Mouse (Mus musculus) limb, embryonic 14.5 days (tissue): ENCODE data around the gene Src. TPM values are rescaled to one million over a fixed set of nuclear protein-coding genes. Genes with fewer than 3 reads are reported as not detected.

ENCODE experiments used
- ATAC-seq: fragments of 200-750 bp; cut with Nextera tagmentation; 2 replicates; pipeline ENCODE4 v1.8.0; 2017; ENCODE audit warnings: low read depth, moderate number of reproducible peaks, moderate TSS enrichment; ENCODE audit not compliant: low FRiP score
- DNase-seq: peaks from one replicate; pipeline ENCODE4 v3.0.0-alpha.2; 2015; ENCODE audit warnings: low spot score
- H3K27ac ChIP-seq: fragments of 300-500 bp; sonication (generic); replicated peaks from 2 replicates; pipeline ENCODE4 v1.5.1; 2014; ENCODE audit warnings: low read depth, mild to moderate bottlenecking, low read length, moderate library complexity, mixed read lengths
- H3K27me3 ChIP-seq: fragments of 300-500 bp; sonication (generic); 2 replicates; pipeline ENCODE4 v1.6.1; 2014; ENCODE audit warnings: low read length, mixed read lengths; ENCODE audit not compliant: control insufficient read depth, insufficient read depth
- H3K36me3 ChIP-seq: fragments of 300-500 bp; sonication (generic); 2 replicates; pipeline ENCODE4 v1.6.1; 2014; ENCODE audit warnings: mild to moderate bottlenecking, low read length, moderate library complexity, mixed read lengths; ENCODE audit not compliant: control insufficient read depth, insufficient read depth
- H3K4me1 ChIP-seq: fragments of 300-500 bp; sonication (generic); 2 replicates; pipeline ENCODE4 v1.6.1; 2014; ENCODE audit warnings: antibody characterized with exemption, low read length, mixed read lengths; ENCODE audit not compliant: control insufficient read depth, insufficient read depth
- H3K4me2 ChIP-seq: fragments of 300-500 bp; sonication (generic); replicated peaks from 2 replicates; pipeline ENCODE4 v1.6.1; 2014; ENCODE audit warnings: low read depth, mild to moderate bottlenecking, low read length, moderate library complexity; ENCODE audit not compliant: severe bottlenecking
- H3K4me3 ChIP-seq: fragments of 300-500 bp; sonication (generic); replicated peaks from 2 replicates; pipeline ENCODE4 v1.5.1; 2014; ENCODE audit warnings: low read length
- H3K9ac ChIP-seq: fragments of 300-500 bp; sonication (generic); 2 replicates; pipeline ENCODE4 v1.6.1; 2014; ENCODE audit warnings: mild to moderate bottlenecking, low read depth, low read length, moderate library complexity; ENCODE audit not compliant: severe bottlenecking
- H3K9me3 ChIP-seq: fragments of 300-500 bp; sonication (generic); 2 replicates; pipeline ENCODE4 v1.6.1; 2016; ENCODE audit warnings: low read length; ENCODE audit not compliant: control insufficient read depth
- POLR2A ChIP-seq: fragments of 200-500 bp; IDR thresholded peaks from 2 replicates; pipeline ENCODE4 v1.8.0; 2012; ENCODE audit warnings: inconsistent platforms, mild to moderate bottlenecking, moderate library complexity, borderline replicate concordance; ENCODE audit not compliant: insufficient read depth, insufficient read length; ENCODE audit errors: extremely low read depth
- WGBS: fragments of 180-500 bp; shearing (Covaris S2); extraction: QIAGEN DNeasy Blood & Tissue Kit; methylation state at CpG from one replicate; pipeline ENCODE4 v1.1.7; 2014; 5-methylcytosine and 5-hydroxymethylcytosine counted together
- polyA plus RNA-seq, 2 experiments: library from polyadenylated mRNA; depleted of rRNA in 1 of 2; stranded (reverse) in 1 of 2; unstranded in 1 of 2; fragments of >200 nt; fragmentation: Nextera tagmentation in 1 of 2; extraction: Ambion mirVana in 1 of 2; gene quantifications; 2 replicates each; pipeline versions ENCODE4 v1.2.1 to v1.2.3; 2012 to 2014

The Src gene
- polyA plus RNA-seq, 2 experiments: 15.9 to 43.6 TPM

GRCm38 (mm10) chr2:157486981-157487656 is 68.9 kb downstream of the Src start:
- ATAC-seq (no peak), DNase-seq (no peak)
- no peak overlapping the region for H3K9ac ChIP-seq
- H3K36me3 ChIP-seq: no peaks in the 10 kb centered on the region
- H3K9me3 ChIP-seq: no peaks in the 10 kb centered on the region
- H3K27me3 ChIP-seq: no peaks in the 10 kb centered on the region
- no peak overlapping the region for H3K4me3 ChIP-seq
- WGBS: 40% methylated on average over 7 of the region's 7 CpGs
- no peak for TF ChIP-seq POLR2A
- peaks cover 8% of the 10 kb centered on the region; the same call in 1 of the 2 replicates for H3K4me1 ChIP-seq
- no peak overlapping the region for H3K27ac ChIP-seq
- H3K4me2 ChIP-seq: no peak overlapping the region

- H3K9me3 ChIP-seq: no peaks in the 10 kb centered on the region
- 45% methylated on average over 12 of the region's 12 CpGs for WGBS
These were observed 69.5 kb downstream of the Src start for GRCm38 (mm10) chr2:157487733-157488175.

GRCm38 (mm10) chr2:157493240-157493639 is 75.0 kb downstream of the Src start:
- no peak for DNase-seq
- no peak overlapping the region for H3K27ac ChIP-seq
- no peak overlapping the region for H3K4me3 ChIP-seq
- H3K4me1 ChIP-seq: no peaks in the 10 kb centered on the region
- no peak for TF ChIP-seq POLR2A
- H3K27me3 ChIP-seq: no peaks in the 10 kb centered on the region
- no peak overlapping the region for H3K4me2 ChIP-seq
- no peak for ATAC-seq
- no peaks in the 10 kb centered on the region for H3K36me3 ChIP-seq
- H3K9me3 ChIP-seq: no peaks in the 10 kb centered on the region
- H3K9ac ChIP-seq: no peak overlapping the region
- 90% methylated on average over 3 of the region's 3 CpGs for WGBS

More at GRCm38 (mm10) chr2:157487733-157488175, 69.5 kb downstream of the Src start:
- DNase-seq (no peak), ATAC-seq (0 out of 2 replicates have a peak, but pooled peaks have one; percentile 14)
- H3K4me1 ChIP-seq: peaks cover 5% of the 10 kb centered on the region; the same call in 1 of the 2 replicates
- no peaks in the 10 kb centered on the region for H3K27me3 ChIP-seq
- no peaks in the 10 kb centered on the region for H3K36me3 ChIP-seq
- H3K27ac ChIP-seq: no peak overlapping the region
- no peak for TF ChIP-seq POLR2A
- no peak overlapping the region for H3K4me3 ChIP-seq
- no peak overlapping the region for H3K4me2 ChIP-seq
- H3K9ac ChIP-seq: no peak overlapping the region

GRCm38 (mm10) chr2:157498529-157498928 is 80.3 kb downstream of the Src start:
- H3K36me3 ChIP-seq: no peaks in the 10 kb centered on the region
- H3K27me3 ChIP-seq: no peaks in the 10 kb centered on the region
- no peak overlapping the region for H3K27ac ChIP-seq
- no peak overlapping the region for H3K4me3 ChIP-seq
- H3K4me1 ChIP-seq: peaks cover 8% of the 10 kb centered on the region; the same call in 1 of the 2 replicates
- 40% methylated on average over 4 of the region's 4 CpGs for WGBS
- H3K4me2 ChIP-seq: no peak overlapping the region
- H3K9ac ChIP-seq: no peak overlapping the region
- DNase-seq (no peak), ATAC-seq (no peak)
- no peak for TF ChIP-seq POLR2A
- H3K9me3 ChIP-seq: no peaks in the 10 kb centered on the region

- ATAC-seq (no peak), DNase-seq (no peak)
- H3K36me3 ChIP-seq: no peaks in the 10 kb centered on the region
- no peak for TF ChIP-seq POLR2A
- H3K4me2 ChIP-seq: no peak overlapping the region
- H3K9ac ChIP-seq: no peak overlapping the region
- H3K4me1 ChIP-seq: peaks cover 8% of the 10 kb centered on the region; the same call in 1 of the 2 replicates
- no peaks in the 10 kb centered on the region for H3K9me3 ChIP-seq
- H3K27me3 ChIP-seq: no peaks in the 10 kb centered on the region
- H3K4me3 ChIP-seq: no peak overlapping the region
- no peak overlapping the region for H3K27ac ChIP-seq
- WGBS: 58% methylated on average over 2 of the region's 2 CpGs
These were observed 82.1 kb downstream of the Src start for GRCm38 (mm10) chr2:157500364-157500763.
